Mouse (Mus musculus) lung, postnatal 0 days (tissue): ENCODE data around the gene Parp14.

Experiments used
- CTCF ChIP-seq: IDR thresholded peaks from 2 replicates; pipeline ENCODE4 v1.5.1; 2016; ENCODE audit warnings: antibody characterized with exemption, mild to moderate bottlenecking
- EP300 ChIP-seq: IDR thresholded peaks from 2 replicates; pipeline ENCODE4 v1.6.1; 2016; ENCODE audit warnings: antibody characterized with exemption, mild to moderate bottlenecking, control low read depth

GRCm38 (mm10) chr16:35856766-35857165, 14.6 kb downstream of the Parp14 start:
- TF ChIP-seq CTCF (no peak), EP300 (no peak)
